Mouse (Mus musculus): ENCODE results near the gene Mtmr11. TPM values are rescaled to one million over a fixed set of nuclear protein-coding genes. Genes with fewer than 3 reads are reported as not detected.
"Not testable (repeated sequence)": the region's sequence is repeated elsewhere in the genome, so short reads cannot be mapped to it uniquely, and the experiment has no call there.

Mtmr11 gene
- polyA plus RNA-seq, 1 experiment, result 10.1 TPM

GRCm38 (mm10) chr3:96209242-96209641 is 47.4 kb downstream of the Mtmr11 start:
- 51% methylated on average over 15 of the region's 15 CpGs for WGBS
- H3K4me3 ChIP-seq (replicated peaks; ENCODE audit: control insufficient read depth, low read depth, low read length), result no peak overlapping the region
- no peaks in the 10 kb centered on the region for H3K4me1 ChIP-seq (ENCODE audit: control insufficient read depth, insufficient read depth, low read length)
- TF ChIP-seq POLR2A (IDR thresholded peaks at IDR 0.05; ENCODE audit: borderline replicate concordance, control insufficient read depth, low read depth, low read length), result no peak
- peak; percentile 14; the same call in 1 of the 2 replicates for TF ChIP-seq CTCF (IDR thresholded peaks at IDR 0.05; ENCODE audit: control insufficient read depth, insufficient read depth, low read length)
- no peak overlapping the region for H3K27ac ChIP-seq (ENCODE audit: control insufficient read depth, insufficient read depth, low read depth, low read length, poor library complexity)

GRCm38 (mm10) chr3:96219191-96219641 is 57.4 kb downstream of the Mtmr11 start:
- peak overlapping the region; percentile 60 for H3K4me3 ChIP-seq (replicated peaks; ENCODE audit: control insufficient read depth, low read depth, low read length)

GRCm38 (mm10) chr3:96219661-96220130 is 57.9 kb downstream of the Mtmr11 start, which contains the start of the genes Bola1 and Hist2h2ab:
TSS of gene Bola1 (minus strand) at chr3:96219709.
TSS of gene Hist2h2ab (plus strand) at chr3:96219865.
- Histone ChIP-seq H3K4me3 (replicated peaks; ENCODE audit: control insufficient read depth, low read depth, low read length) (peak within 1 kb of the TSS; percentile 67), H3K4me1 (ENCODE audit: control insufficient read depth, insufficient read depth, low read length) (peaks cover 2% of the 10 kb centered on the region), H3K27ac (ENCODE audit: control insufficient read depth, insufficient read depth, low read depth, low read length, poor library complexity) (peak within 1 kb of the TSS; percentile 98)
- WGBS, result under 1% methylated on average over 37 of the region's 37 CpGs
- TF ChIP-seq POLR2A (IDR thresholded peaks at IDR 0.05; ENCODE audit: borderline replicate concordance, control insufficient read depth, low read depth, low read length) (peak; percentile 95; the same call in 1 of the 2 replicates), CTCF (IDR thresholded peaks at IDR 0.05; ENCODE audit: control insufficient read depth, insufficient read depth, low read length) (no peak)

More at GRCm38 (mm10) chr3:96219191-96219641, 57.4 kb downstream of the Mtmr11 start:
- 0% methylated on average over 12 of the region's 12 CpGs for WGBS
- H3K4me1 ChIP-seq (ENCODE audit: control insufficient read depth, insufficient read depth, low read length), result peaks cover 2% of the 10 kb centered on the region
- H3K27ac ChIP-seq (ENCODE audit: control insufficient read depth, insufficient read depth, low read depth, low read length, poor library complexity), result peak overlapping the region; percentile 98
- TF ChIP-seq CTCF (IDR thresholded peaks at IDR 0.05; ENCODE audit: control insufficient read depth, insufficient read depth, low read length) (peak; percentile 19; the same call in 1 of the 2 replicates), POLR2A (IDR thresholded peaks at IDR 0.05; ENCODE audit: borderline replicate concordance, control insufficient read depth, low read depth, low read length) (no peak)

GRCm38 (mm10) chr3:96220131-96220764 is 58.4 kb downstream of the Mtmr11 start:
- H3K4me3 ChIP-seq (replicated peaks; ENCODE audit: control insufficient read depth, low read depth, low read length), result peak overlapping the region; percentile 67
- H3K4me1 ChIP-seq (ENCODE audit: control insufficient read depth, insufficient read depth, low read length), result not testable (repeated sequence)
- under 1% methylated on average over 46 of the region's 47 CpGs for WGBS
- peak overlapping the region; percentile 98 for H3K27ac ChIP-seq (ENCODE audit: control insufficient read depth, insufficient read depth, low read depth, low read length, poor library complexity)

GRCm38 (mm10) chr3:96220765-96221639 is 59.2 kb downstream of the Mtmr11 start, which contains the start of the genes Hist2h2ac and Hist2h2be:
TSS of gene Hist2h2ac (minus strand) at chr3:96220880.
TSS of gene Hist2h2be (plus strand) at chr3:96221119.
- Histone ChIP-seq H3K4me3 (replicated peaks; ENCODE audit: control insufficient read depth, low read depth, low read length) (peak within 1 kb of the TSS; percentile 77), H3K4me1 (ENCODE audit: control insufficient read depth, insufficient read depth, low read length) (peaks cover 4% of the 10 kb centered on the region), H3K27ac (ENCODE audit: control insufficient read depth, insufficient read depth, low read depth, low read length, poor library complexity) (peak within 1 kb of the TSS; percentile 98)
- TF ChIP-seq POLR2A (IDR thresholded peaks at IDR 0.05; ENCODE audit: borderline replicate concordance, control insufficient read depth, low read depth, low read length) (peak; percentile 92), CTCF (IDR thresholded peaks at IDR 0.05; ENCODE audit: control insufficient read depth, insufficient read depth, low read length) (peak; percentile 11; the same call in 1 of the 2 replicates)
- WGBS, result under 1% methylated on average over 43 of the region's 43 CpGs

Other genes with a start within 250 kb of the Mtmr11 start
- 275 and 382 TPM in 2 replicates for gene Anp32e, start 232.8 kb upstream of the Mtmr11 start, polyA plus RNA-seq (2011; ENCODE audit: insufficient read depth, insufficient read length, low replicate concordance, missing spikeins)
- gene Plekho1, start 166.0 kb upstream of the Mtmr11 start, polyA plus RNA-seq (2011; ENCODE audit: insufficient read depth, insufficient read length, low replicate concordance, missing spikeins), result 36.1 and 59.2 TPM in 2 replicates
- 11.8 and 20.1 TPM in 2 replicates for gene Vps45, start 103.5 kb upstream of the Mtmr11 start, polyA plus RNA-seq (2011; ENCODE audit: insufficient read depth, insufficient read length, low replicate concordance, missing spikeins)
- gene Otud7b, start 57.5 kb upstream of the Mtmr11 start, polyA plus RNA-seq (2011; ENCODE audit: insufficient read depth, insufficient read length, low replicate concordance, missing spikeins), result 14.6 and 22.2 TPM in 2 replicates
- 14.9 and 25.7 TPM in 2 replicates for gene Sf3b4, start 10.3 kb downstream of the Mtmr11 start, polyA plus RNA-seq (2011; ENCODE audit: insufficient read depth, insufficient read length, low replicate concordance, missing spikeins)
- 5.7 and 6.2 TPM in 2 replicates for gene Sv2a, start 19.1 kb downstream of the Mtmr11 start, polyA plus RNA-seq (2011; ENCODE audit: insufficient read depth, insufficient read length, low replicate concordance, missing spikeins)
- gene Bola1, start 57.7 kb downstream of the Mtmr11 start, polyA plus RNA-seq (2011; ENCODE audit: insufficient read depth, insufficient read length, low replicate concordance, missing spikeins), result 11.5 and 12.7 TPM in 2 replicates
- 26.5 TPM in 1 of 2 replicates, not detected in the other for gene Hist2h2ab, start 57.9 kb downstream of the Mtmr11 start, polyA plus RNA-seq (2011; ENCODE audit: insufficient read depth, insufficient read length, low replicate concordance, missing spikeins)
- gene Hist2h2ac, start 58.9 kb downstream of the Mtmr11 start, polyA plus RNA-seq (2011; ENCODE audit: insufficient read depth, insufficient read length, low replicate concordance, missing spikeins), result 7.5 and 25.1 TPM in 2 replicates
- 8.6 and 9.4 TPM in 2 replicates for gene Hist2h2be, start 59.1 kb downstream of the Mtmr11 start, polyA plus RNA-seq (2011; ENCODE audit: insufficient read depth, insufficient read length, low replicate concordance, missing spikeins)
- gene Hist2h3c2, start 77.1 kb downstream of the Mtmr11 start, polyA plus RNA-seq (2011; ENCODE audit: insufficient read depth, insufficient read length, low replicate concordance, missing spikeins), result 50.6 and 79.9 TPM in 2 replicates
- 80.4 and 139 TPM in 2 replicates for gene Hist2h2aa2, start 78.3 kb downstream of the Mtmr11 start, polyA plus RNA-seq (2011; ENCODE audit: insufficient read depth, insufficient read length, low replicate concordance, missing spikeins)
- 4.5 TPM in 1 of 2 replicates, not detected in the other for gene Hist2h2aa1, start 83.5 kb downstream of the Mtmr11 start, polyA plus RNA-seq (2011; ENCODE audit: insufficient read depth, insufficient read length, low replicate concordance, missing spikeins)
- gene Hist2h3c1, start 84.7 kb downstream of the Mtmr11 start, polyA plus RNA-seq (2011; ENCODE audit: insufficient read depth, insufficient read length, low replicate concordance, missing spikeins), result not detected in 2 replicates
- gene Hist2h4, start 101.3 kb downstream of the Mtmr11 start, polyA plus RNA-seq (2011; ENCODE audit: insufficient read depth, insufficient read length, low replicate concordance, missing spikeins), result 25.3 and 31.8 TPM in 2 replicates
- 20.8 and 28.9 TPM in 2 replicates for gene Hist2h3b, start 106.7 kb downstream of the Mtmr11 start, polyA plus RNA-seq (2011; ENCODE audit: insufficient read depth, insufficient read length, low replicate concordance, missing spikeins)
- gene Hist2h2bb, start 107.7 kb downstream of the Mtmr11 start, polyA plus RNA-seq (2011; ENCODE audit: insufficient read depth, insufficient read length, low replicate concordance, missing spikeins), result 71.9 and 132 TPM in 2 replicates
- gene Fcgr1, start 132.0 kb downstream of the Mtmr11 start, polyA plus RNA-seq (2011; ENCODE audit: insufficient read depth, insufficient read length, low replicate concordance, missing spikeins), result 2.2 and 6.2 TPM in 2 replicates

All from bone marrow, adult 2 months (tissue).